Mouse (Mus musculus) stomach, embryonic 14.5 days (tissue): ENCODE measurements around the gene Nsun7. TPM values are rescaled to one million over a fixed set of nuclear protein-coding genes. Genes with fewer than 3 reads are reported as not detected.

ENCODE experiments used
- ATAC-seq: fragments of 200-750 bp; cut with Nextera tagmentation; 2 replicates; pipeline ENCODE4 v1.8.0; 2017; ENCODE audit warnings: low read depth, moderate TSS enrichment; ENCODE audit not compliant: insufficient number of reproducible peaks, insufficient read depth, low FRiP score
- H3K27ac ChIP-seq: fragments of 300-500 bp; sonication (generic); 2 replicates; pipeline ENCODE4 v1.5.1; 2014; ENCODE audit warnings: mild to moderate bottlenecking, low read length, moderate library complexity, mixed read lengths
- H3K27me3 ChIP-seq: fragments of 300-500 bp; sonication (generic); 2 replicates; pipeline ENCODE4 v1.6.1; 2014; ENCODE audit warnings: low read length, control low read depth, mixed read lengths; ENCODE audit not compliant: control insufficient read depth, insufficient read depth
- H3K36me3 ChIP-seq: fragments of 300-500 bp; sonication (generic); 2 replicates; pipeline ENCODE4 v1.6.1; 2014; ENCODE audit warnings: mild to moderate bottlenecking, control low read depth, low read length, moderate library complexity, mixed read lengths; ENCODE audit not compliant: control insufficient read depth, insufficient read depth
- H3K4me1 ChIP-seq: fragments of 300-500 bp; sonication (generic); 2 replicates; pipeline ENCODE4 v1.6.1; 2014; ENCODE audit warnings: low read length, control low read depth, mixed read lengths; ENCODE audit not compliant: control insufficient read depth, insufficient read depth
- H3K4me2 ChIP-seq: fragments of 300-500 bp; sonication (generic); replicated peaks from 2 replicates; pipeline ENCODE4 v1.6.1; 2014; ENCODE audit warnings: low read depth, low read length, control low read depth
- H3K4me3 ChIP-seq: fragments of 300-500 bp; sonication (generic); 2 replicates; pipeline ENCODE4 v1.5.1; 2014; ENCODE audit warnings: low read depth, low read length, control low read depth
- H3K9ac ChIP-seq: fragments of 300-500 bp; sonication (generic); replicated peaks from 2 replicates; pipeline ENCODE4 v1.6.1; 2014; ENCODE audit warnings: low read depth, mild to moderate bottlenecking, control low read depth, low read length, moderate library complexity, mixed read lengths
- H3K9me3 ChIP-seq: fragments of 300-500 bp; sonication (generic); 2 replicates; pipeline ENCODE4 v1.6.1; 2016; ENCODE audit warnings: low read depth, low read length, control low read depth; ENCODE audit not compliant: control insufficient read depth
- WGBS: fragments of 180-500 bp; shearing (Covaris S2); extraction: QIAGEN DNeasy Blood & Tissue Kit; methylation state at CpG from one replicate; pipeline ENCODE4 v1.1.7; 2014; 5-methylcytosine and 5-hydroxymethylcytosine counted together
- polyA plus RNA-seq: library from polyadenylated mRNA; unstranded; fragments of >200 nt; fragmentation: Nextera tagmentation; extraction: Ambion mirVana; gene quantifications from 2 replicates; pipeline ENCODE4 v1.2.1, GENCODE M21; 2014

The Nsun7 gene
- polyA plus RNA-seq, 1 experiment from 2014 or later: 0.26 TPM

GRCm38 (mm10) chr5:66310806-66311205, 51.1 kb downstream of the Nsun7 start:
- H3K9me3 ChIP-seq: no peaks in the 10 kb centered on the region
- no peak overlapping the region for H3K4me3 ChIP-seq
- no peak for ATAC-seq
- H3K27ac ChIP-seq: no peak overlapping the region
- no peaks in the 10 kb centered on the region for H3K27me3 ChIP-seq
- H3K4me2 ChIP-seq: no peak overlapping the region
- no peak overlapping the region for H3K9ac ChIP-seq
- H3K36me3 ChIP-seq: no peaks in the 10 kb centered on the region
- 93% methylated on average over 11 of the region's 11 CpGs for WGBS
- no peaks in the 10 kb centered on the region for H3K4me1 ChIP-seq

- no peak for ATAC-seq
- 87% methylated on average over 5 of the region's 5 CpGs for WGBS
- H3K27ac ChIP-seq: no peak overlapping the region
These were observed 56.1 kb downstream of the Nsun7 start for GRCm38 (mm10) chr5:66315791-66316190.

GRCm38 (mm10) chr5:66319341-66319740, 59.6 kb downstream of the Nsun7 start:
- 81% methylated on average over 6 of the region's 6 CpGs for WGBS
- Histone ChIP-seq H3K36me3 (no peaks in the 10 kb centered on the region), H3K27ac (no peak overlapping the region), H3K4me3 (no peak overlapping the region), H3K4me2 (no peak overlapping the region), H3K9me3 (no peaks in the 10 kb centered on the region), H3K27me3 (no peaks in the 10 kb centered on the region), H3K4me1 (no peaks in the 10 kb centered on the region), H3K9ac (no peak overlapping the region)
- no peak for ATAC-seq

More at GRCm38 (mm10) chr5:66315791-66316190, 56.1 kb downstream of the Nsun7 start:
- Histone ChIP-seq H3K4me3 (no peak overlapping the region), H3K27me3 (no peaks in the 10 kb centered on the region), H3K4me2 (no peak overlapping the region), H3K9ac (no peak overlapping the region), H3K9me3 (no peaks in the 10 kb centered on the region), H3K36me3 (no peaks in the 10 kb centered on the region), H3K4me1 (no peaks in the 10 kb centered on the region)

- WGBS: 57% methylated on average over 14 of the region's 14 CpGs
These were observed 60.2 kb downstream of the Nsun7 start for GRCm38 (mm10) chr5:66319827-66320404.

GRCm38 (mm10) chr5:66323131-66323530, 63.4 kb downstream of the Nsun7 start:
- Histone ChIP-seq H3K36me3 (no peaks in the 10 kb centered on the region), H3K4me1 (no peaks in the 10 kb centered on the region), H3K27ac (no peak overlapping the region), H3K27me3 (no peaks in the 10 kb centered on the region), H3K4me2 (no peak overlapping the region), H3K4me3 (no peak overlapping the region), H3K9ac (no peak overlapping the region), H3K9me3 (no peaks in the 10 kb centered on the region)
- 91% methylated on average over 4 of the region's 4 CpGs for WGBS
- ATAC-seq: no peak

More at GRCm38 (mm10) chr5:66319827-66320404, 60.2 kb downstream of the Nsun7 start:
- Histone ChIP-seq H3K9ac (no peak overlapping the region), H3K27me3 (no peaks in the 10 kb centered on the region), H3K27ac (no peak overlapping the region), H3K4me1 (no peaks in the 10 kb centered on the region), H3K36me3 (no peaks in the 10 kb centered on the region), H3K4me2 (no peak overlapping the region), H3K4me3 (no peak overlapping the region), H3K9me3 (no peaks in the 10 kb centered on the region)
- ATAC-seq: no peak

- no peak for ATAC-seq
- no peaks in the 10 kb centered on the region for H3K4me1 ChIP-seq
- no peak overlapping the region for H3K9ac ChIP-seq
- no peak overlapping the region for H3K4me3 ChIP-seq
- no peak overlapping the region for H3K27ac ChIP-seq
- H3K36me3 ChIP-seq: no peaks in the 10 kb centered on the region
- 71% methylated on average over 11 of the region's 11 CpGs for WGBS
- H3K27me3 ChIP-seq: no peaks in the 10 kb centered on the region
- no peaks in the 10 kb centered on the region for H3K9me3 ChIP-seq
- no peak overlapping the region for H3K4me2 ChIP-seq
These were observed 63.9 kb downstream of the Nsun7 start for GRCm38 (mm10) chr5:66323603-66324002.

GRCm38 (mm10) chr5:66326395-66326794, 66.7 kb downstream of the Nsun7 start:
- no peaks in the 10 kb centered on the region for H3K4me1 ChIP-seq
- 76% methylated on average over 7 of the region's 7 CpGs for WGBS
- ATAC-seq: no peak
- H3K27ac ChIP-seq: no peak overlapping the region
- H3K4me2 ChIP-seq: no peak overlapping the region
- no peaks in the 10 kb centered on the region for H3K27me3 ChIP-seq
- H3K9ac ChIP-seq: no peak overlapping the region
- H3K36me3 ChIP-seq: no peaks in the 10 kb centered on the region
- no peak overlapping the region for H3K4me3 ChIP-seq
- no peaks in the 10 kb centered on the region for H3K9me3 ChIP-seq

GRCm38 (mm10) chr5:66327949-66328726, 68.4 kb downstream of the Nsun7 start:
- H3K4me2 ChIP-seq: no peak overlapping the region
- whole genome bisulfite sequencing: 64% methylated on average over 19 of the region's 19 CpGs
- no peak for ATAC-seq
- H3K27me3 ChIP-seq: no peaks in the 10 kb centered on the region
- no peaks in the 10 kb centered on the region for H3K9me3 ChIP-seq
- H3K4me1 ChIP-seq: no peaks in the 10 kb centered on the region
- H3K4me3 ChIP-seq: no peak overlapping the region
- H3K27ac ChIP-seq: no peak overlapping the region
- H3K9ac ChIP-seq: no peak overlapping the region
- H3K36me3 ChIP-seq: no peaks in the 10 kb centered on the region
